Mouse (Mus musculus) ES-E14 (cell line): Measurements from ENCODE around the gene Setd3.

Experiments used
- CHD2 ChIP-seq: IDR thresholded peaks from 2 replicates; pipeline ENCODE4 v1.6.1; 2014; ENCODE audit warnings: mild to moderate bottlenecking, low read depth, low read length, inconsistent platforms
- HCFC1 ChIP-seq: IDR thresholded peaks from 2 replicates; pipeline ENCODE4 v1.6.1; 2012; ENCODE audit warnings: low read length, inconsistent platforms, borderline replicate concordance; ENCODE audit not compliant: insufficient read depth

GRCm38 (mm10) chr12:108135610-108136208, 43.4 kb downstream of the Setd3 start:
- TF ChIP-seq CHD2 (no peak), HCFC1 (no peak)
